Mouse (Mus musculus): Measurements from ENCODE around the gene Cmc1. TPM values are rescaled to one million over a fixed set of nuclear protein-coding genes. Genes with fewer than 3 reads are reported as not detected.

The Cmc1 gene
- polyA plus RNA-seq, 1 experiment from 2014 or later, result 41.5 TPM

DNA sequence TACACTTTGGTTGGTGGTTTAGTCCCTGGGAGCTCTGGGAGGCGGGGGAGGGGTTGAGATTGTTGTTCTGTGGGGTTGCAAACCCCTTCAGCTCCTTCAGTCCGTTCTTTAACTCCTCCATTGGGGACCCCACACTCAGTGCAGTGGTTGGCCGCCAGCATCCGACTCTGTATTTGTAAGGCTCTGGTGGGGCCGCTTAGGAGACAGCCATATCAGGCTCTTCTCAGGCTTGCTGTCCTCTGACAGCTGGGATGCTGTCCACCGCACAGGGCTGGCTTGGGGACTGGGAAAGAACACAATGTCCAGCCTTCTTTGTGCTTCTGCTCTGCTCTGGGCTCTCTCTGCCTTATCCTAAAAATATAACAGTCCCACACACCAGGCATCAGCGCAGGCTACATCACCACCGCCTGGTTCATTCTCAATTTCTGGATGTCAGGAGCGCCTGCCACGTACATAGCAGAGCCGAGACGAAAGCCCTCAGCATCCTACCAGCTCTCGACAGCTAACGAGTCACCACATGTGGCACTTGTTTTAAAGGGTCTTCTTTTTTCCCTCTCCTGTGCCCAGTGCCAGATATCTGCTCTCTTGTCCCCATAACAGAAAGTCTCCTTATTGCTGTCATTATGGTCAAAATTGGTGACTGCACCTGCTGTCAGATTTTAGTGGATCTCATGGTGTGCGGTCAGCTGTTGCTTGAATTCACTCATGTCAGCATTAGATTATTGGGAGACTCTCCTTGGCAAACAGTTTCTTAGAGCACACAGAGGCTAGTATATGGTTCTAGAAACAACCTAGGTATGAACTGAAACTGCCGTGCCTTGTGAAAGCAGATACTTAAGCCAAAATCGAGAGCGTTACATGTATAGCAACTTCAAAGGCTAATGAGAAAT lies 29.4 kb upstream of the Cmc1 start:
- WGBS, result 90% methylated on average over 18 of the region's 18 CpGs
- no peak overlapping the region for H3K27ac ChIP-seq (ENCODE audit: low read depth, low read length)
- no peak for DNase-seq (ENCODE audit: low spot score, missing footprints)
- no peaks in the 10 kb centered on the region for H3K9me3 ChIP-seq (ENCODE audit: control insufficient read depth, low read length)
- no peak overlapping the region for H3K9ac ChIP-seq (ENCODE audit: low read length)
- H3K36me3 ChIP-seq (ENCODE audit: control insufficient read depth, insufficient read depth, low read length), result no peaks in the 10 kb centered on the region
- H3K4me3 ChIP-seq (ENCODE audit: low read depth, low read length), result no peak overlapping the region
- H3K4me2 ChIP-seq, result no peak overlapping the region
- no peak for ATAC-seq (ENCODE audit: low FRiP score)
- H3K4me1 ChIP-seq (ENCODE audit: control insufficient read depth, insufficient read depth, low read length), result no peaks in the 10 kb centered on the region
- H3K27me3 ChIP-seq (ENCODE audit: control insufficient read depth, insufficient read depth, low read length), result no peaks in the 10 kb centered on the region

DNA sequence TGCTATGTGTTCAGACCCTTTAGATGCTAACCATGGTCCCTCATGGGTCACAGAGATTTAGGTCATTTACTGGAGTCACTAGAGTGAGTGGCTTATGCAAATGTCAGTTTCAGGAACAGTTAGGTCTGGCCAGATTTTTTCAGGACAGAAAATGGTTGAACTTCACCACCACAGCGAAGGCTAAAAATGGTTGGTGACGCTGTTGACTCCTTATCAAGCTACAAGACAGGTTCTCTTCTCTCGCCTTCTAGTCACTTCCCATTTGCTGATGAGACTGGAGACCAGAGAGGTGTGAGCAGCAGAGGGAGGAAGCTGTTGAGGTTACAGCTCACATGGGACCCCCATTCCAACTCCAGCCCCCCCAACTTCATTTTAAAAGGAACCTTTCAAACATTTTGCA lies 26.7 kb upstream of the Cmc1 start:
- no peak overlapping the region for H3K27ac ChIP-seq (ENCODE audit: low read depth, low read length)
- no peak overlapping the region for H3K4me2 ChIP-seq
- H3K4me3 ChIP-seq (ENCODE audit: low read depth, low read length), result no peak overlapping the region
- ATAC-seq (ENCODE audit: low FRiP score) (no peak), DNase-seq (ENCODE audit: low spot score, missing footprints) (no peak)
- H3K27me3 ChIP-seq (ENCODE audit: control insufficient read depth, insufficient read depth, low read length), result no peaks in the 10 kb centered on the region
- H3K36me3 ChIP-seq (ENCODE audit: control insufficient read depth, insufficient read depth, low read length), result no peaks in the 10 kb centered on the region
- no peak overlapping the region for H3K9ac ChIP-seq (ENCODE audit: low read length)
- H3K9me3 ChIP-seq (ENCODE audit: control insufficient read depth, low read length), result no peaks in the 10 kb centered on the region
- no peaks in the 10 kb centered on the region for H3K4me1 ChIP-seq (ENCODE audit: control insufficient read depth, insufficient read depth, low read length)
- WGBS, result 85% methylated on average over 3 of the region's 3 CpGs

DNA sequence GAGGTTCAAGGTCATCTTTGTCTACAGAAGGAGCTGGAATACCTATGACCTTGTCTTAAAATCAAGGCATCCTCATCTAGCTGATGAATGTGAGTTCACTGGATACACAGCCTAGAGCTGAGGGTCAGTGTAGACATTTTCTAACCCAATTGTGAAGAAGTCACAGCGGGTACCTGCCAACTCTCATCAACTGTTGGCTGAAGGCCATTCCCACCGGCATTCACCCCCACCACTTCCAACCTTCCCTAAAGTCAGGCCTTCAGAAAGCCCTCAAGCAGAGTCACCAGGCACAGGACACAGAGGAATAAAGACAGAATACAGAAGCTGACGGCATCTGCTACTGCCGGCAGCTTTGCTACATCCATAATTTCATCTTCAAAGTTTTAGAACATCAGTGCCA lies 25.4 kb upstream of the Cmc1 start:
- Histone ChIP-seq H3K4me2 (no peak overlapping the region), H3K4me1 (ENCODE audit: control insufficient read depth, insufficient read depth, low read length) (no peaks in the 10 kb centered on the region), H3K9me3 (ENCODE audit: control insufficient read depth, low read length) (no peaks in the 10 kb centered on the region), H3K27me3 (ENCODE audit: control insufficient read depth, insufficient read depth, low read length) (no peaks in the 10 kb centered on the region), H3K36me3 (ENCODE audit: control insufficient read depth, insufficient read depth, low read length) (no peaks in the 10 kb centered on the region), H3K4me3 (ENCODE audit: low read depth, low read length) (no peak overlapping the region), H3K27ac (ENCODE audit: low read depth, low read length) (no peak overlapping the region), H3K9ac (ENCODE audit: low read length) (no peak overlapping the region)
- WGBS, result 92% methylated on average over 4 of the region's 4 CpGs
- ATAC-seq (ENCODE audit: low FRiP score) (no peak), DNase-seq (ENCODE audit: low spot score, missing footprints) (no peak)

DNA sequence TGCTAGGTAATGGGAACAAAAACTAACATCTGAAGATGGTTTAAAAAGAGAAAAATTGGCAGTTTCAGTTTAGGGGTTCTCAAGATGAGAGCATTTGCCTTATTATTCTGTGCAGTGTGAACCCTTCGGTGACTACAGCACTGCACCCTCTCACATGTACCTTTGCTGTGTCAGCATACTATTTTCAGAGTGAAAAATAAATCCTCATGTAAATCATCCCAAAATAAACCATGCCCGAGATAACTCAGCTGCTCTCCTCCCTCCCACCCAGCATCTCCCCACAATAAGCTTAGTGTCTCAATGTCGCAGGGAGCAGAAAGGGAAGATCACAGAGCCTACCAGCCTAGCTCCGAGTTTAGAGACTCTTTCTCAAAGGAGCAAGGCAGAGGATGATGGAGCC lies 23.1 kb upstream of the Cmc1 start:
- Histone ChIP-seq H3K27ac (ENCODE audit: low read depth, low read length) (no peak overlapping the region), H3K4me1 (ENCODE audit: control insufficient read depth, insufficient read depth, low read length) (no peaks in the 10 kb centered on the region), H3K4me3 (ENCODE audit: low read depth, low read length) (no peak overlapping the region), H3K9ac (ENCODE audit: low read length) (no peak overlapping the region), H3K9me3 (ENCODE audit: control insufficient read depth, low read length) (no peaks in the 10 kb centered on the region), H3K27me3 (ENCODE audit: control insufficient read depth, insufficient read depth, low read length) (no peaks in the 10 kb centered on the region), H3K4me2 (no peak overlapping the region), H3K36me3 (ENCODE audit: control insufficient read depth, insufficient read depth, low read length) (no peaks in the 10 kb centered on the region)
- ATAC-seq (ENCODE audit: low FRiP score) (no peak), DNase-seq (ENCODE audit: low spot score, missing footprints) (no peak)
- WGBS, result 84% methylated on average over 4 of the region's 4 CpGs

DNA sequence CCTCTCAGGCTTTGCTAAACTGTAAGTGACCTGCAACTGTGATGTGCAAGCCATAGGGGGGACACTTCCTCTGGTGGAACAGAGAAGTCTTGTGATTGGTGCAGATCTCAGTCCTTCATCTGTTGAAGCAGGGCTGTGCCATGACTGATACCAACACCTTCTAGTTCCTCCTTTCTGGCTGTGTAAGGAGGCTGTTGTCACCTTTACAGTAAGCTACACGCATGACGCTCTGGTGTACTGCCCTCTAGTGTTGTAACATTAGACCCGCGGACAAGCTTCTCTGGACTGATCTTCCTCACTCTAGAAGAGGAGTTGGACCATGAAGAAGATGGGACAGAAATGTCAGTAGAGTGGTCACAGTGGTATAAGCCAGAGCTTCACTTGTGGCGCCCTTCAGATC lies 18.6 kb upstream of the Cmc1 start:
- H3K36me3 ChIP-seq (ENCODE audit: control insufficient read depth, insufficient read depth, low read length), result no peaks in the 10 kb centered on the region
- H3K4me2 ChIP-seq, result no peak overlapping the region
- H3K4me3 ChIP-seq (ENCODE audit: low read depth, low read length), result no peak overlapping the region
- 54% methylated on average over 5 of the region's 5 CpGs for WGBS
- ATAC-seq (ENCODE audit: low FRiP score) (no peak), DNase-seq (ENCODE audit: low spot score, missing footprints) (no peak)
- H3K27ac ChIP-seq (ENCODE audit: low read depth, low read length), result no peak overlapping the region
- H3K9ac ChIP-seq (ENCODE audit: low read length), result no peak overlapping the region
- H3K27me3 ChIP-seq (ENCODE audit: control insufficient read depth, insufficient read depth, low read length), result no peaks in the 10 kb centered on the region
- H3K4me1 ChIP-seq (ENCODE audit: control insufficient read depth, insufficient read depth, low read length), result no peaks in the 10 kb centered on the region
- H3K9me3 ChIP-seq (ENCODE audit: control insufficient read depth, low read length), result no peaks in the 10 kb centered on the region

DNA sequence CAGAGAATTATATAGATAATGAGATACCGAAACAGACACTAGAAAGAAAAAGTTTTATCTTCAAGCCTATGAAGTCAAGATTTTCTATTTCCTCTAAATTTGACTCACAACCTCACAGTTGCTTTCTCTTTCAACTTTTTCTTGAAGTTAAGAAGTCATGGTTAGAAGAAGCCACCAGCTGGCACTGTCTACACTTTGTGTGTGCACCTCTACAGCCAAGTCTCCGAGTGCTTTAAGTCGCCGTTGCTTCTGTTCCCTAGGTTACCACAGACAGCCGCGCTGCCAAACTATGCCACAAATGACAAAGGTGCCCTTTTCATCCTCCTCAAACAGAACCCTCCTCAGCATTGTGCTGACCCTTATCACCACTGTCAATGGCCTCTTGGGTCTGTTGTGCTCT lies 17.6 kb upstream of the Cmc1 start:
- Histone ChIP-seq H3K4me2 (no peak overlapping the region), H3K9me3 (ENCODE audit: control insufficient read depth, low read length) (no peaks in the 10 kb centered on the region), H3K4me3 (ENCODE audit: low read depth, low read length) (no peak overlapping the region), H3K27me3 (ENCODE audit: control insufficient read depth, insufficient read depth, low read length) (no peaks in the 10 kb centered on the region), H3K4me1 (ENCODE audit: control insufficient read depth, insufficient read depth, low read length) (no peaks in the 10 kb centered on the region), H3K9ac (ENCODE audit: low read length) (no peak overlapping the region), H3K36me3 (ENCODE audit: control insufficient read depth, insufficient read depth, low read length) (no peaks in the 10 kb centered on the region), H3K27ac (ENCODE audit: low read depth, low read length) (no peak overlapping the region)
- DNase-seq (ENCODE audit: low spot score, missing footprints) (no peak), ATAC-seq (ENCODE audit: low FRiP score) (no peak)
- WGBS, result 83% methylated on average over 6 of the region's 6 CpGs

DNA sequence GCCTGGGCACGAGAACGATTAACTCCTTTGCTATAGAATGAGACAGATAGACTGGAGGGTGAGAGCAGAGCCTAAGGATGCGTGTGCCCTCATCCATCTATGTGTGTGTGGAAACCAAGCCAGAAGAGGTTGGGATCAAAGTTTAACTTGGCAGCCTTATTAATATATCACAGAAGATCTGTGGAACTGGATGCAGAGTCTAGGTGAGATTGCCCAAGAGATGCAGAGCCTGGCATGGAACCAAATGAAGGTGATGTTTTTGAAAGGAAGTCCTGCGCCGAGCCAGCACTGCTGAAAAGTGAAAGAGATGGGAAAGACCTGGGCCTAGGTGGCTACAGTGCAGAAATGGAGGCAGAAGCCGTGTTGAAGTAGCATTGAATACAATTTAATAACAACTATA lies 11.6 kb upstream of the Cmc1 start:
- H3K9me3 ChIP-seq (ENCODE audit: control insufficient read depth, low read length), result no peaks in the 10 kb centered on the region
- 89% methylated on average over 6 of the region's 6 CpGs for whole genome bisulfite sequencing
- no peak for ATAC-seq (ENCODE audit: low FRiP score)

DNA sequence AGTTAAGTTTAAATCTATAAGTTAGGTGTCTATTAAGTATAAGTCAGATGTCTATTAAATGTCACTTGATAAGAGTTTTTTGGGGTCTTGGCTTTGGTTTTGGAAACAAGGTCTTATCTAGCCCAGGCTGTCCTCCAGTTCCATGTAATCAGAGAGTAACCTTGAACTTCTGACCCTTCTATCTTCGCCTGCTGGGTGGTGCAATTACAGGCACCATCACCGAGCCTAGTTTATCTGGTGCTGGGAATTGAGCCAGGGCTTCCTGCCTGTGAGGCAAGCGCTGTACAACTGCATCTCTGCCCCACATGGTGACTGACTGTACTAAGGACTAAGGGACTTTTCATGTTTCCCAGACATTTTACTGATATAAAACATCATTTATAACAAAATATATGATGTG lies 10.0 kb upstream of the Cmc1 start:
- Histone ChIP-seq H3K27ac (ENCODE audit: low read depth, low read length) (no peak overlapping the region), H3K9ac (ENCODE audit: low read length) (no peak overlapping the region), H3K36me3 (ENCODE audit: control insufficient read depth, insufficient read depth, low read length) (no peaks in the 10 kb centered on the region), H3K4me3 (ENCODE audit: low read depth, low read length) (no peak overlapping the region), H3K27me3 (ENCODE audit: control insufficient read depth, insufficient read depth, low read length) (no peaks in the 10 kb centered on the region), H3K4me1 (ENCODE audit: control insufficient read depth, insufficient read depth, low read length) (no peaks in the 10 kb centered on the region), H3K4me2 (no peak overlapping the region), H3K9me3 (ENCODE audit: control insufficient read depth, low read length) (no peaks in the 10 kb centered on the region)
- ATAC-seq (ENCODE audit: low FRiP score), result no peak
- DNase-seq (ENCODE audit: low spot score, missing footprints), result no peak
- WGBS, result 86% methylated on average over 3 of the region's 3 CpGs

More for the DNA sequence above, 11.6 kb upstream of the Cmc1 start:
- Histone ChIP-seq H3K4me1 (ENCODE audit: control insufficient read depth, insufficient read depth, low read length) (no peaks in the 10 kb centered on the region), H3K27ac (ENCODE audit: low read depth, low read length) (no peak overlapping the region), H3K4me3 (ENCODE audit: low read depth, low read length) (no peak overlapping the region), H3K4me2 (no peak overlapping the region), H3K9ac (ENCODE audit: low read length) (no peak overlapping the region), H3K36me3 (ENCODE audit: control insufficient read depth, insufficient read depth, low read length) (no peaks in the 10 kb centered on the region), H3K27me3 (ENCODE audit: control insufficient read depth, insufficient read depth, low read length) (no peaks in the 10 kb centered on the region)
- no peak for DNase-seq (ENCODE audit: low spot score, missing footprints)

DNA sequence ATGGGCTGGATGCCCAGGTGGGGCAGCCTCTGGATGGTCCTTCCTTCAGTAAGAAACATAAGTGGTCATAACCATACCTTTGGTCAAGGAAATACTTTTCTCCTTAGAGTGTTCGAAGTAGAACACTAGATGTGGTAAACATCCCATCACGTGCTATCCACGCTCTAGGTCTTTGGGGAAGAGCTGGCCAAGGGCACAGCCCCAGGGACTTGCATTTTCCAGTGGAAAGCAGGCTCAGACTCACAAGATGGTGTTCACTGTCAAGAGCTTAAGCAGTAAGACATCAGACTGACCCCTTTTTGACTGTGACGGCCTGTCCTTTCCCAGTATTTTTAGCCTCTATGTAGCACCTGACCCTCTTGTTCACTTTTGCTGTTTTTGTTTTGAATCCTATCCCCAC lies 8.2 kb upstream of the Cmc1 start:
- WGBS, result 89% methylated on average over 4 of the region's 4 CpGs
- Histone ChIP-seq H3K4me3 (ENCODE audit: low read depth, low read length) (no peak overlapping the region), H3K27me3 (ENCODE audit: control insufficient read depth, insufficient read depth, low read length) (no peaks in the 10 kb centered on the region), H3K36me3 (ENCODE audit: control insufficient read depth, insufficient read depth, low read length) (no peaks in the 10 kb centered on the region), H3K27ac (ENCODE audit: low read depth, low read length) (no peak overlapping the region), H3K4me2 (no peak overlapping the region), H3K4me1 (ENCODE audit: control insufficient read depth, insufficient read depth, low read length) (no peaks in the 10 kb centered on the region), H3K9me3 (ENCODE audit: control insufficient read depth, low read length) (no peaks in the 10 kb centered on the region), H3K9ac (ENCODE audit: low read length) (no peak overlapping the region)
- no peak for ATAC-seq (ENCODE audit: low FRiP score)
- DNase-seq (ENCODE audit: low spot score, missing footprints), result no peak

Data from midbrain, embryonic 11.5 days (tissue).